Mouse (Mus musculus): ENCODE measurements around the gene Plbd1. TPM values are rescaled to one million over a fixed set of nuclear protein-coding genes. Genes with fewer than 3 reads are reported as not detected.

Plbd1 gene
- polyA plus RNA-seq, 1 experiment from 2014 or later: 32.8 TPM

DNA sequence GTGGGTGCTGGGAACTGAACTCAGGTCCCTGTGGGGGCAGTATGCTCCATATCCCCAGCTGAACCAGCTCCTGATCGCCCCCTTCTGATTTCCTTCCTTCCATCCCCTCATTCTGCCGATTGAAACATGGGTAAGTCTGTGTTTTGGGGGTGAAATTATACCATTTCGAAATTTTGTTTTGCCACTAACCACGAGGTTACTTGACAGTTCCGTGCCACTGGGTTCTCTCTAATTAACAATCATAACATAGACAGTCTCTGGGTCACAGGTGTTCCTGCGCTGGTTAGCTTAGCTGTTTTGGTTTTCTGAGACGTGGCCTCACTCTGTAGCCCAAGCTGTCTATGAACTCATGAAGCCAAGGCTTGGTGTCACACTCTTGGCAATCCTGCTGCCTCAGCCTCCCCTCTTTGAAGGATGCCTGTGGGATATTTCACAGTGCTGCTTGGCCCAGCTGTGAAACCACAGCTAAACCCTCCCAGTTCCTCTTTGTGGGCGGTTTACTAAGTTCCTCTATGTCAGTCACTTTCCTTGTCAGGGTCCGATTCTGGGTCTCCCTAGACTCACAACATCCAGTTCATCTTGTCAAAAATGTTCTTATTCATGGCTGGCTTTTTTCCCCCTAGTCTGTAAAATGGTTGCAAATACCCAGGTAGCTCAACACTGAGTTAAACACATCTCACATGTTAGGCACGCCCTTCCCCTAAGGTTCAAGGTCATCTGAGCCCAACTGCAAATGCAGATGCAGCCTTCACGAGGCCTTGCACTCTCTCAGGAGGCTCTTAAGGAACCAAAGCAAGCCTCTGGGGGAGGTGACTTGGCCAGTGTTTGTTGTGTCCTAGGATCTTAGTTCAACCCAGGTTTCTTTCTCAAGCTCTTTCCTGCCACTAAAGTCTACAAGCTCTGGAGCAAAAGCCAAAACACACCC is 21.9 kb upstream of the Plbd1 start:
- Histone ChIP-seq H3K36me3 (ENCODE audit: control insufficient read depth, insufficient read depth, low read length) (no peaks in the 10 kb centered on the region), H3K9ac (ENCODE audit: low read depth, low read length) (no peak overlapping the region), H3K27me3 (replicated peaks; ENCODE audit: control insufficient read depth, insufficient read depth, low read length) (no peaks in the 10 kb centered on the region), H3K4me2 (ENCODE audit: low read depth, low read length) (no peak overlapping the region), H3K9me3 (ENCODE audit: control insufficient read depth, low read length) (no peaks in the 10 kb centered on the region), H3K4me1 (ENCODE audit: control insufficient read depth, insufficient read depth, low read length) (no peaks in the 10 kb centered on the region), H3K27ac (ENCODE audit: low read length) (no peak overlapping the region), H3K4me3 (ENCODE audit: low read length) (no peak overlapping the region)
- no peak for ATAC-seq
- WGBS: 84% methylated on average over 11 of the region's 11 CpGs

DNA sequence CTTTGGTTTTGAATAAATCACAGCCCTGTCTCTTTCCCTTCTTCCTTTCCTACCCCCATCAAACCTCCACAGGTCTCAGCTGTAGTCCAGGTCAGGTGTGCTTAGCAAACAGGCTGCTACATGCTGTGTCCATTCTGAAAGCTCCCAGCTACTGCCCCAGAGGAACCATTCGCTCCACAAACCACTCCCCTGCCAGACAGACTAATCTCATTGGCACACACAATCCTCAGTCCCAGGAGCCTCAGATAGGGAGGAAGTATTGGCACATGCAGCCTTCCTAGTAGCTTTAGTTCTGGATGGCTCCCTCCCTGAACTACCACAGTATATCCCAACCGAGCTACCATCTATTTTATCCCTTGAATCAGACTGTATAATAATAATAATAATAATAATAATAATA is 17.7 kb upstream of the Plbd1 start:
- no peaks in the 10 kb centered on the region for H3K4me1 ChIP-seq (ENCODE audit: control insufficient read depth, insufficient read depth, low read length)
- H3K4me3 ChIP-seq (ENCODE audit: low read length): no peak overlapping the region
- no peak overlapping the region for H3K4me2 ChIP-seq (ENCODE audit: low read depth, low read length)
- no peak for ATAC-seq
- H3K9me3 ChIP-seq (ENCODE audit: control insufficient read depth, low read length): peaks cover 3% of the 10 kb centered on the region; the same call in 1 of the 2 replicates
- no peak overlapping the region for H3K9ac ChIP-seq (ENCODE audit: low read depth, low read length)
- H3K27ac ChIP-seq (ENCODE audit: low read length): no peak overlapping the region
- WGBS: 26% methylated on average over 2 of the region's 2 CpGs
- H3K36me3 ChIP-seq (ENCODE audit: control insufficient read depth, insufficient read depth, low read length): no peaks in the 10 kb centered on the region
- no peaks in the 10 kb centered on the region for H3K27me3 ChIP-seq (replicated peaks; ENCODE audit: control insufficient read depth, insufficient read depth, low read length)

DNA sequence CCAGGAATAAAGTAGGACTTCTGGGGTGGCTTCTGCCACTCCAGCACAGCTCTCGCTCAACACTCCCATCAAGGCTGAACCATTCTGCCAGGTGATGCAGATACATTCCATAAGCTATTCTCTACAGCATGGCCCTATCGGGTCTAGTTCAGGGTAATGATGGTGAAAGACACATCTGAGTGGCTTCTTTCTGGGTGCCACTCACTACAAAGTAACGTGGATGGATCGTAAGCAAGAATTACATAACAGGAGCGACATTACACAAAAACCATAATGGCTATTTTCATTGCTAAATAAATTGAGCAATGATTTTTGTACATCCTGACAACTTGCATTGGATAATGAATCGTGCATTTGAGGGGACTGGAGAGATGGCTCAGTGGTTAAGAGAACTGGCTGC is 13.2 kb upstream of the Plbd1 start:
- H3K27ac ChIP-seq (ENCODE audit: low read length): no peak overlapping the region
- no peak overlapping the region for H3K4me2 ChIP-seq (ENCODE audit: low read depth, low read length)
- H3K4me3 ChIP-seq (ENCODE audit: low read length): no peak overlapping the region
- H3K36me3 ChIP-seq (ENCODE audit: control insufficient read depth, insufficient read depth, low read length): no peaks in the 10 kb centered on the region
- no peaks in the 10 kb centered on the region for H3K27me3 ChIP-seq (replicated peaks; ENCODE audit: control insufficient read depth, insufficient read depth, low read length)
- H3K4me1 ChIP-seq (ENCODE audit: control insufficient read depth, insufficient read depth, low read length): peaks cover 4% of the 10 kb centered on the region; the same call in 1 of the 2 replicates
- H3K9me3 ChIP-seq (ENCODE audit: control insufficient read depth, low read length): peaks cover 8% of the 10 kb centered on the region; the same call in 1 of the 2 replicates
- H3K9ac ChIP-seq (ENCODE audit: low read depth, low read length): no peak overlapping the region
- 88% methylated on average over 6 of the region's 6 CpGs for WGBS
- ATAC-seq: no peak

DNA sequence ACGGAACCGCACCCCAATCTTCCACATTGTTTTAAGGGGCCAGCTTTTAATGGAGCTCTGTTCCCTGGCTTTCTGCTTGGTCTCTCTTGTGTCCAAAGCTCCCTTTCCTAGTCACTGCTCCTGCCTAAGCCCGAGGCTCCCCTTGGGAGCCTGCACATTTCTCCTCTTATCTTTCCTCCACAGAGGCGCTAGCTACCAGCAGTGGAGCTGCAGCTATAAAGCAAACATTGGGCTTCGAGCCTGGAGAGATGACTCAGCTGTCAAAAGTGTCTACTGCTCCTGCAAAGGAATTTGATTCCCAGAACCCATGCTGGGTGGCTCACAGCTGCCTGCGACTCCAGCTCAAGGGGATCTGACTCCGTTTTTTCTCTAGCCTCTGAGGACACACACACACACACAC is 10.7 kb upstream of the Plbd1 start:
- peak; percentile 81 for ATAC-seq
- H3K4me3 ChIP-seq (ENCODE audit: low read length): no peak overlapping the region
- H3K27me3 ChIP-seq (replicated peaks; ENCODE audit: control insufficient read depth, insufficient read depth, low read length): no peaks in the 10 kb centered on the region
- H3K36me3 ChIP-seq (ENCODE audit: control insufficient read depth, insufficient read depth, low read length): no peaks in the 10 kb centered on the region
- H3K4me2 ChIP-seq (ENCODE audit: low read depth, low read length): no peak overlapping the region
- H3K27ac ChIP-seq (ENCODE audit: low read length): peak overlapping the region; percentile 59; the same call in 1 of the 2 replicates
- 44% methylated on average over 7 of the region's 7 CpGs for WGBS
- H3K9me3 ChIP-seq (ENCODE audit: control insufficient read depth, low read length): peaks cover 8% of the 10 kb centered on the region; the same call in 1 of the 2 replicates
- no peak overlapping the region for H3K9ac ChIP-seq (ENCODE audit: low read depth, low read length)
- H3K4me1 ChIP-seq (ENCODE audit: control insufficient read depth, insufficient read depth, low read length): peaks cover 4% of the 10 kb centered on the region; the same call in 1 of the 2 replicates

DNA sequence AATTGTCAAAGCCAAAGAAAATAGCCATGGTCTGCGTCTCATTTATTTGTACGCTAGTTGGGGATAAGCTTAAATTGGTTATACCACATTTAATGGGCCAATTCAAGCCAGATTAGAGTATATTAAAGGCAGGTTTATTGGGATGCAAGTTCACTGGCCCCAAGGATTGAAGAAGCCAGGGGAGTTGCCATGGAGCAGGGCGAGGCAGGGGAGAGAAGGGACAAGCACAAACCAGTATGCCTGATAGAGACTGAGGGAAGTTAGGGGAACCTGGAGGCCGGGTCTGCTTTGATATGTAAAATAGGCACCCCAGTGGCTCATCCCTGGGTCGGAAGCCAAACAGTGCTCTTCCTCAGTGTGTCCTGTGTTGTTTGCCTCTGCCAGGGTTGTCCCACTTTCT is 7.5 kb upstream of the Plbd1 start:
- 57% methylated on average over 5 of the region's 5 CpGs for WGBS
- no peaks in the 10 kb centered on the region for H3K27me3 ChIP-seq (replicated peaks; ENCODE audit: control insufficient read depth, insufficient read depth, low read length)
- H3K27ac ChIP-seq (ENCODE audit: low read length): no peak overlapping the region
- ATAC-seq: no peak
- H3K4me3 ChIP-seq (ENCODE audit: low read length): no peak overlapping the region
- H3K4me1 ChIP-seq (ENCODE audit: control insufficient read depth, insufficient read depth, low read length): peaks cover 4% of the 10 kb centered on the region; the same call in 1 of the 2 replicates
- H3K36me3 ChIP-seq (ENCODE audit: control insufficient read depth, insufficient read depth, low read length): no peaks in the 10 kb centered on the region
- H3K9me3 ChIP-seq (ENCODE audit: control insufficient read depth, low read length): 0 out of 2 replicates have a peak, but pooled peaks cover 5% of the 10 kb centered on the region
- H3K4me2 ChIP-seq (ENCODE audit: low read depth, low read length): no peak overlapping the region
- no peak overlapping the region for H3K9ac ChIP-seq (ENCODE audit: low read depth, low read length)

DNA sequence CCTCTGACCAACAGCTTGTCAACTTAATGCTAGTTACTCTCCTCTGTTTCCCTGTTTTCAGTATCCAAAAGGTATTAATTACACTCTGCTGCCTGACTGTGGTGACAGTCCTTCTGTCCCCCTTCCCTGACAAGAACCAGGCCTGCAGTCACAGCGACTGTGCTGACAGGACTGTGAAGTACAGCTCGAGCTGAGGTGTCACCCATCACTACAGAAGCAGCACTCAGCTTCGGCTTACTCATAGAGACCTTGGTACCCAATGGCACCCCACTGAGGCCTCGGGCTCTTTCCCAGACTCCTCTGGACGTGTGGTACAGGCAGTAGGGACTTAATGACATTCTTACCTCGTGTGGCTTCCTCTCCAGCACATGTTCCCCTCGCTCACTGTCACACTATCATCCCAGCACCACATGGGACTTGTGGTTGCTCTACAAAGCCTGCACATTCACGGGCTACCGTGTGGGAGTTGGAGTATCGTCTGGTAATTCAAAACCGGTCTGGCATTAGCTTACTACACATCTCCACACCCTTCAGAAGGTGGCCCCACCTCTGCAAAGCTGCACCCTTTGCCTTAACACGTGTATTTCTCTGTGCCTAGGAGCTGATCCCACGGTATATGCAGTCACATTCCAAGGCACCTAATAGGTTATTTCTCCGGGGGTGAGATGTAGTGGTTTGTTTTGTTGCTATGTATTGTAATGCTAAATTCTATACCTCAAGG is 6.7 kb upstream of the Plbd1 start:
- Histone ChIP-seq H3K4me2 (ENCODE audit: low read depth, low read length) (no peak overlapping the region), H3K4me3 (ENCODE audit: low read length) (no peak overlapping the region), H3K27me3 (replicated peaks; ENCODE audit: control insufficient read depth, insufficient read depth, low read length) (no peaks in the 10 kb centered on the region), H3K27ac (ENCODE audit: low read length) (no peak overlapping the region), H3K9ac (ENCODE audit: low read depth, low read length) (no peak overlapping the region), H3K9me3 (ENCODE audit: control insufficient read depth, low read length) (0 out of 2 replicates have a peak, but pooled peaks cover under 1% of the 10 kb centered on the region), H3K36me3 (ENCODE audit: control insufficient read depth, insufficient read depth, low read length) (no peaks in the 10 kb centered on the region), H3K4me1 (ENCODE audit: control insufficient read depth, insufficient read depth, low read length) (peaks cover 4% of the 10 kb centered on the region; the same call in 1 of the 2 replicates)
- 52% methylated on average over 14 of the region's 14 CpGs for WGBS
- ATAC-seq: peak; percentile 60

DNA sequence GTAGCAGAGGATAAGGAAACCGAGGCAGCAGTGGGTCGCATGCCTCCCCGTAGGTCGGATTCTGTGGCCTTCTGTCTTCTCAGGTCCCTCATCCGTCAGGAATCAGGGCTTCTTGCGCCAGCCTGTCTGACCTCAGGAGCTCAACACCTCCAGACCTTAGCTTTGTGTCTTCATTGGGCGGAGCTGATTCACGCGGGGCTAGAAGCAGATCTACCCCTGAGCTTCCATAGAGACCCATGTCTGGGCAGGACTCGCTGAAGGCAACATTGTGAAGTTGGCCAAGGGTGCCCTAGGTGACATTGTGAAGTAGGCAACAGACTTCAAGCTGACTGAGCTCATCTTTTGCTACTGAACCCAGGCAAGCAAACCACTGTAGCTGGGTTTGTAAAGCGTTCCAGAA is 335 bp upstream of the Plbd1 start:
- ATAC-seq: no peak; the same call in 1 of the 2 replicates
- WGBS: 43% methylated on average over 11 of the region's 11 CpGs
- peak overlapping the region; percentile 75 for H3K9ac ChIP-seq (ENCODE audit: low read depth, low read length)
- peaks cover 3% of the 10 kb centered on the region for H3K27me3 ChIP-seq (replicated peaks; ENCODE audit: control insufficient read depth, insufficient read depth, low read length)
- H3K9me3 ChIP-seq (ENCODE audit: control insufficient read depth, low read length): no peaks in the 10 kb centered on the region
- H3K27ac ChIP-seq (ENCODE audit: low read length): no peak overlapping the region
- H3K4me1 ChIP-seq (ENCODE audit: control insufficient read depth, insufficient read depth, low read length): peaks cover 6% of the 10 kb centered on the region
- peak overlapping the region; percentile 54 for H3K4me3 ChIP-seq (ENCODE audit: low read length)
- peak overlapping the region; percentile 80 for H3K4me2 ChIP-seq (ENCODE audit: low read depth, low read length)
- no peaks in the 10 kb centered on the region for H3K36me3 ChIP-seq (ENCODE audit: control insufficient read depth, insufficient read depth, low read length)

DNA sequence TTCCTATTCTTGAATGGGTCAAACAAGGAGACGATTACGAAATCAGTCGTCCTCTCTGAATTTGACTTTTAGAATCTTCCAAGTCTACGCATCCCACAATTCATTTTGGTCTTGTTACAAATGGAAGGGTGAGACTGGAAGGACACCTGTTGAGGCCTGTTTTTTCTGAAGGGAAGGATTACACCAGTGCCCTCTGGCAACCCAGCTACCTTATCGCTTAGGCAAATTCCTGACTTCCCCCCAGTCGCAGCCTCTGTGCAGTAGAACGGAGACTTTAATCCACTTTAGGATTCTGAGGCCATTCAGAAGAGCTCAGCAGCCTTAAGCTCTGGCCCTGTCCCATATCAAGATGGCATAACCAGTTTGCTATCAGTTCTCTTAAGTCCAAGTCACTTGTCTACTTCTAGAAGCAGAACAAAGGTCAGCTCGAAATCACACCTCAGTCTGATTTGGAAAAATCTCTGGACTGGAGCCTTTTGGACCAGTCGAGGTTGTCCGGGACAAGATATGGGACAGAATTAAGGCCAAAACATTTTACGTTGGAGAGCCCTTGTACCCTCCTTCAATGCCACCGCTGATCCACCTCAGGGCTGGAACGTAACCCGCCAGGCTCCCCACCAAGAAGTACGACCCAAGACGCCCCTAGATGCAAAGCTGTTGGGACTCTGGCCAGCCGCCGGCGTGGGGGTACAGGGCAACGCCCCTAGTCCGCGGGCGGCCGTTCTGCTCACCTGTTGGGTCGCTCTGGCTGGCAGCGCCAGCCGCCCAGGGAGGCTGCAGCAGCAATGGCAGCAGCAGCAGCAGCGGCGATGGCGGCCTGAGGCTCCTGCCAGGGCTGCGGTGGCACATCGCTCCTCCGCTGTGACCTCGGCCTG is 660 bp downstream of the Plbd1 start:
- peak overlapping the region; percentile 80 for H3K4me2 ChIP-seq (ENCODE audit: low read depth, low read length)
- peak overlapping the region; percentile 75 for H3K9ac ChIP-seq (ENCODE audit: low read depth, low read length)
- peak overlapping the region; percentile 54 for H3K4me3 ChIP-seq (ENCODE audit: low read length)
- peaks cover 6% of the 10 kb centered on the region for H3K4me1 ChIP-seq (ENCODE audit: control insufficient read depth, insufficient read depth, low read length)
- no peaks in the 10 kb centered on the region for H3K36me3 ChIP-seq (ENCODE audit: control insufficient read depth, insufficient read depth, low read length)
- ATAC-seq: peak; percentile 66
- no peaks in the 10 kb centered on the region for H3K9me3 ChIP-seq (ENCODE audit: control insufficient read depth, low read length)
- WGBS: 23% methylated on average over 34 of the region's 34 CpGs
- H3K27ac ChIP-seq (ENCODE audit: low read length): no peak overlapping the region; the same call in 1 of the 2 replicates
- H3K27me3 ChIP-seq (replicated peaks; ENCODE audit: control insufficient read depth, insufficient read depth, low read length): peaks cover 3% of the 10 kb centered on the region
